Mouse (Mus musculus) skeletal muscle tissue, adult 2 months (tissue): Measurements from ENCODE around the gene Fars2.

Source experiments
- DNase-seq: peaks from one replicate; pipeline ENCODE4 v3.0.0-alpha.2; 2012; ENCODE audit warnings: low read depth, low spot score

Fars2 gene

DNA sequence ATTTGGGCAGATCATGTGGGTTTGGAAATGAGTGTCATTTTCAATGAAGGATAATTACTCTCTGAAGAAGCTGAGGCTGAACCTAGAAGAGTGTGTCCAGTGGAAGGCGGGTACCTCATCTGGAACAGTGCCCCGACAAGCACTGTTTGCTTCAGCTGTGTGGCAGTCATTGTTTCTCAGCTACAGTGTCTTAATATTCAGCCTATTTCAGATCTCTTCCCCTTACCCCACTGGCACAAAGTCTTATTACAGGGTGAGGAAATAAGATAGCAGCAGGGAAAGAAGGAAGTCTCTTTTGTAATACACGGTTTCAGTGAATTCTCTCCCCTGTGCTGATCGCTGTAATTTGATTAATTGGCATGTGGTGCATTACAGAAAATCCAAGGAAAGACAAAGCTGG is 101.1 kb downstream of the Fars2 start:
- DNase-seq = no peak

DNA sequence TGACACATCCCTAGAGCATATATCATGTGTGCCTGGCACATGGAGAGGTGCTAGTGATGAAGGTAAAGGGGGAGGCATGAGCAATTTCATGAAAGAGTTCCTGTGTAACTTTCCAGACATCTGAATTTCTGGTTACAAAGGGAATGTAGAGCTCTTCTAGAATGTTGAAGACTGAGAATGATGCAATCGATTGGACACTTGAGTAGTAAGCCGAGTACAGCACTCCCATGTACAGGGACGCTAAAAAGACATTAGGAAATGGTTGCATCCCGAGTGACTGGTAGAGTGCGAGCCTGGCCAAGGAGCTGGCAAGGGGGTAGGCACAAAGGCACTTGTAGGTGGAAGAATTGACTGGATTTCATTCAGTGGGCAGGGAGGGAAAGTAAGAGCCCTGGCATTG is 102.3 kb downstream of the Fars2 start:
- DNase-seq = no peak

DNA sequence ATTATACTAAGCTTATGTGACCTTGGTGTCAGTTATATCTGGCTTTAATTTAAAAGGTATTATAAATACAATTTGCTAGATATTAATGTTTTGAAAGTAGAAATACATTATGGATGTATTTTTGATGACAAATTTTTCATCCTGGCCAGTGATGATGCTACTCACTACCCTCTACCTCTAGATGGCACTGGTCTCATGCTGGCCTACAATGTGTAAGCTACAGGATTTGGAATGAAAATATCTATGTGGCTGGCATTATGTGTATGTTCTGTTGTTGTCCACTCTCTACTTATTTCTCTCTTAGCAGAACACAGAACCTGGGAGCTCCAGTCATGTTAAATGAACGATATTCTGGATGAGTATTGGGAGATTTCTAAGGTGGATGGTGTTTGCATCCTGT is 104.7 kb downstream of the Fars2 start:
- DNase-seq = no peak

DNA sequence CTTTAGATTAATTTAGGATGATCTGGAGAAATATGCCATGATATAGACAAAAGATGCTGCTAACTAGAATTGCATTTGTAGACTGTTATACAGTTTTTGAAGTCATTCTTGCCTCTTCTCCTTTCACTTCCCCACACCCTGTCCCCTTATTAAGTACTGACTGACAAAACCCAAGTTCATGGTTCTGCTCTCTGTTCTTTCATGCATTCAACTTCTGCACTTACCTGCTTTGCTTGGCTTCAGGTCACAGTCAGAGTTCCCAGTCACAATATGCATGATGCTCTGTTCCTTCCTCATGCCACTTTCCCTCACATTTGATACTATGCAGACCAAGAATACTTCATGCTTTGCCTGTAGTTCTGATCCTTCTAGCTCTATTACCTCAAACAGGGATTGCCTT is 105.5 kb downstream of the Fars2 start:
- DNase-seq = no peak

DNA sequence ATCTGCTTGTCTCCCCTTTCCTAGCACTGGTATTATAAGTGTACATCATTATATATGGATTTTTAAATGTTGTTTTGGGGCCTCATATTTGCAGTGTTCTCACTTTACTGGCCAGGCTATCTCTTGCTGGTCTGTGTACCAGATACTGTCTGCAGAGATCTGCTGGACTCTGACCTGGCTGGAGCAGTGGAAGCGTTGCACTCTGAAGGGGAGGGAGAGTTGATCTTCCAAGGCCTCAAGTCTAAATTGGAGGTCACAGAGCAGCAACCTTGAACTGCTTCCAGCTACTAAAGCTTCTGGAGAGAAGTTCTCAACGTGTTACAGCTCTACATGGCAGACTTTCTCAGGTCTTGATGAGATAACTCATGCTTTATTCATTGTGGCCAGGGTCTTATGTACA is 107.2 kb downstream of the Fars2 start:
- no peak for DNase-seq

DNA sequence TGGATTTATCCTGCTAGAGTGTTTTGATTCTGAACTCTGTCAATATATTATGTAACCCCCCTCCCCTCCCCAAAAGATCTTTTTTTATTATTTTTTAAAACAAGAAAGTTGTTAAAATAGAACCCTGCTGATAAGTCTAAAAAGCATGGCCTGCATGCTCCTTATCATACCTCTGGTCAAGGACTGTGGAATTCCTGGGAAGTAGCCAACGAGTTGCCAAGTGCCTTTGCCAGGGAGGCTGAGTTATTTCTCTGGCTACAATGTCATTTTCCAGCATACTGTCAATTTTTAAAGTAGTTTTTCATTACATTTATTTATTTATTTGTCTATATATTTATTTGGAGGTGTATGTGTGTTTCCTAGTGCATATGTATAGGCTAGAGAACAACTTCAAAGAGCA is 125.0 kb downstream of the Fars2 start:
- no peak for DNase-seq

DNA sequence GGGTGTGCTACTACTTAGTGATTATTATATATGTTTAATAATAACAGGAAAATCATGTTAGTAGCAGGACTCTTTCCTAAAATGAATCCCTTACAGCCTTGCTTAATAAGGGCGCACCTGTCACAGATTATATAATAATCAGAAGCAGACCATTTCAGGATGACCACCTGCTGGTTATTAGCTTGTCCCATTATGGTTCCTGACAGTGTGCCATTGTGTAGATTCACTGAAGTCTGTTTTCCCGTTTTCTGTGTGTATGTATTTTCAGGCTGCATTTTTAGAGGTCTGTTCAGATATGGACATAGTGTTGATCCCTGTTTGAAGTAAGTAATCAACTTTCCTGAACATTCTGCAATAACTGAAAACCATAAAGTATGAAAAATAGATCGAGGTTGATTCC is 136.7 kb downstream of the Fars2 start:
- DNase-seq = no peak

DNA sequence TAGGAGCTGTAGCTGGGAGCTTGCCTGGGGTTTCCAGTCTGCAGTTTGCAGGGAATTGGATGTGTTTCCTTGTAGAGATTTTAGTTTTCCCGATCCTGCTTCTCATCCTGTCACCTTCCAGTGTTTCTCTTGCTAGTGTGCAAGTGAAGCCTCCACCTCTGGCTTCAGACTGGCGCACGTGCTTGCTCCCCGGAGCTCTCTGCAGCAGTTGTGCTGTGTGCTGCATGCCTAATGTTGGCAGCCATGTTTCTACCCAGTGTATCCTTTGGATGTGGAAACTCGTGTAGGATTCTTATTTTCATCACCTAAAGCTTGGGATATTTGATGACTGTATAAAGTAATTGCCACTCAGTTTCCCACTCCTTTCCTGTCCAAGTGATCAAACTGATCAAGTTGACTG is 140.0 kb downstream of the Fars2 start:
- DNase-seq = no peak

DNA sequence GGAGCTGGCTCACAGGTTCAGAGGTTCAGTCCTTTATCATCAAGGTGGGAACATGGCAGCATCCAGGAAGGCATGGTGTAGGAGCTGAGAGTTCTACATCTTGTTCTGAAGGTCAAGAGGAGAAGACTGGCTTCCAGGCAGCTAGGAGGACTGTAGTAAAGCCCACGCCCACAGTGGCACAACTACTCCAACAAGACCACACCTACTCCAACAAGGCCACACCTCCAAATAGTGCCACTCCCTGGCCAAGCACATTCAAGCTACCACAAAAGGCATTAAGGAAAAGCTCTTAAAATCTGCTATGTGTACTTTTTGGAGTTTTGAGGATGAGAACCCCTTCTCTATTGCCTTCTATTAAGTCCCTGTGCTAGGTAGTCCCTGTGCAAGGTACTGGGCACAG is 142.5 kb downstream of the Fars2 start:
- DNase-seq = no peak

DNA sequence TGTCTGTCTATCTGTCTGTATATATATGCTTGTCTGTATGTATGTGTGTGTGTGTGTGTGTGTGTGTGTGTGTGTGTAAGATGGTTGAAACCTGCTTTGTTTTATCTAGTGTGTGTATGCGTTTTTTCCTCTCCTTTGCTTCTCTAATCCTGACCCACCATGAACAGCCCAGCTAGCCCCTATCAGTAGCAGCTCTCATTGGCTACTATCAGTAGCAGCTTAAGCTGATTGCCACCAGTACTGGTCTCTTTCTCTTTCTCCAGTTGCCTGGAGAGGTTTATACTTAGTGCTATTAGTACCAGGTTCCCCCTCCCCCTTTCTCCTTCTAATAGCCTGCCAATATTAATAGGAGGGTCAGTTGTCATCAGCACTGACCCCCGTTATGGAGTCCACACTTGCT is 144.1 kb downstream of the Fars2 start:
- DNase-seq = no peak

DNA sequence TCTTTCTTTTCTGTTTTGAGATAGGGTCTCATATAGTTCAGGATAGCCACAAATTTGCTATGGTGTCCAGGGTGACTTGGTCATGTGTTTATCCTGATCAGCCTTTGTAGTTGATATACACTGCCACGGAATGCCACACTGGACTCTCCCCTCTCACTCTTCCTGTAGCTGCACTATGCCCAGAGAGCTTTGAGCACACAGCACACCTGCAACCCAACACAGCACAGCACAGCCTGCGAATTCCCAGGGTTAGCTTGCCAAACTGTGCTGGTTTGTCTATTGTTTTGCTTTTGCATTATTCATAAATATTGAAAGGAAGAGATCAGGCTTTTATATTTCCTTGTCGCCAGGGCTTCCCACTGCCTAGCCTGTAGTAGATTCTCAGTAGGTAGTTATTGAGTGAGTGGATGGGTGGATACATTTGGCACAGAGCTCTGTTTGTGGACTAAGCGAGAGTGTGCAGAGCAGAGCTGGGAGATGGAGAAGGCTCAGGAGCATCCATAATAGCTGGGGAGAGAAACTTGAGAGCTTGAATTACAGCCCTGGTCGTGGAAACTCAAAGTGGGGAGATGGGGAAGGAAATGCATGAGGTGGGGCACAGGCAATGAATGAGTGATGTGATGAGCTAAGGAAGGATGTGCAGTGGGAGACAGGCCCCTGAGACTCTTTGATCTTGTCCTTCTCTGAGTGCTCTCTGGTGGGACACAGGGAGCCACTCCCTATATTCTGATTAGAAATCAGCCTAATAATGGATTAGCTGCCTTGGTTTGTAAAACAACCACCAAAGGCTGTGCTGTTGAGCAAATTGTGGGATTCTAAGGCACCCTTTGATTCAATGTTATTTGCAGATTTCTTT is 146.3 kb downstream of the Fars2 start:
- DNase-seq = no peak

DNA sequence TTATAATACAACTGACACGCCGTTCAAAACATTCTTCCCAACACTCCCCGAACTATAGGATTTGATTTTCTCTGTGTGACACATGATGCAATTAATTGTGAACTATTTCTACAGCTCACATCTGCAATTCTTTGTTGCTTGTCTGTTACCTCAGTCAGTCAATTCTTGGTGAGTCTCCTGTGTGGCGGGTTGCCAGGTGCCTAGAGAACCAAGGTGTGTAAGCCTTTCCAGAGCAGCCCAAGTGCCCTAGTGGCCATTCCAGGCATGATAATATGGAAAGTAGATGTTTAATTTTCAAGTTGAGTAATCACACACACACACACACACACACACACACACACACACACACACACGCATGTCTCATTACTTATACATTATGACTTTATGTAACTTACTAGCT is 147.2 kb downstream of the Fars2 start:
- no peak for DNase-seq

DNA sequence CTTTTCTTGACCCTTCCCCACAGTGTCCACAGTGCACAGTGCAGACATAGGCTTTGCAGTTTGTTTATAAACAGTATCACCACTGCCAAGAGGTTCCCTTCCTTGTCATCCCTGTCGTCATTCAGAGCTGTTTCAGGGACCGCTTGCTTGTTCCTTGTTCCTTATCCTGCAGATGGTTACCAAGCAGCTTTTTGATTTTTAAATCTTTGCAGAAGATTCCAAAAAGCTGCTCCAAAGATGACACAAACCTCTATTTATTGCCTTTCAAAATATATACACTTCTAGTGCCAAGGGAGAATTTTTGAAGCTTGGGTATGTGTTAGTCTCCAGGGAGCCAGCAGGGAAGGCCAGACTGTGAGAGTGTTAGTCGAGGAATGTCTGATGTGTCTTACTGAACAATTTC is 148.1 kb downstream of the Fars2 start:
- no peak for DNase-seq

DNA sequence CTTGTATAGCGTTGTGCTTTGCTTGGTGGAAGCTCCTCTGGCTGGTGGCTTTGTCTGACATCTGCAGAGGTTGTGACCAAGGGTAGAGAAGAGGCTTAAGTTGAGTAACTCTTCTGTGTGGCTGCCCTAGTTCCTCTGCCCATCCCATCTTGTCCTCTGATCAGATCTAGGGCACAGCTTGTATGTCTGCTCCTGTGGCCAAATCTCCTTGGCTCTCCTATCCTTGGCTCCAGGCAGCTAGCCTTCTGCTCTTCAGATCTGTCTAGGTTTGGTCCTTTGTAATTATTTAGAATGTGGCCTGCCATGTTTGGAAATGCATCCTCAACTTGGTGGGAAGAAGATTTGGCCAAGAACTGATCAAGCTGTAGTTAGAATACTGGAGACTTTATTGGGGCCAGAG is 150.2 kb downstream of the Fars2 start:
- DNase-seq = no peak

DNA sequence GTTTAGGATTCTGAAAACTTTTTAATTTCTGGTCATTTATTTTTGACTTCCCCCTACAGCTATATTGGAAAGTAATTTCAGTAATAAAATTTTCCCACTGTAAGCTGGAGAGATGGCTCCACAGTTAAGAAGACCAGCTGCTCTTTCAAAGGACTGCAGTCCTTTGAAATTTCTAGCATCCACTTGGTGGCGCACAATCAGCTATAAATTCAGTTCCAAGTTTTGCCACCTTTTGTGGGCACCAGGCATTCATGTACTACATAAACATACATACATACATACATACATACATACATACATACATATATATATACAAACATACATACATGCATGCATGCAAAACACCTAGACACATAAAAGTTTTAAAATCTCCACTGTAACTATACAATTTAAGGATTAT is 153.7 kb downstream of the Fars2 start:
- no peak for DNase-seq

DNA sequence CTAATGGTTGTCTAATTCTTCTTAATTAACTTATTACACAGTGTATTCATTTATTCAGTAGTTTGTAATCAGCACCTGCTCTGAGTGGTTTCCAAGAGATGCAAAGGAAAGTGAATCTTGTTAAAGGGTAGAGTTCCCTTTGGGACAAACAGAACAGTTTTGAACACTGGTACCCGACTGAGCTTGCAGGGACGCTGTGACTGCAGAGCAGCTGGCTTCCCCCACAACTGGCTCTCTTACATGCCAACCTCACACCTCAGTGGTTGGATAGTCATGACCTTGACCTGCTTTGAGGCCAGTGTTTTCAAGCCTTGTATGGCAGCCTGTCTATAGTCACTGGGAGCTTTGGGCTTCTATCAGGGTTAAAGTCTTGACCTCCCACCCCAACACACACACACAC is 156.3 kb downstream of the Fars2 start:
- no peak for DNase-seq

DNA sequence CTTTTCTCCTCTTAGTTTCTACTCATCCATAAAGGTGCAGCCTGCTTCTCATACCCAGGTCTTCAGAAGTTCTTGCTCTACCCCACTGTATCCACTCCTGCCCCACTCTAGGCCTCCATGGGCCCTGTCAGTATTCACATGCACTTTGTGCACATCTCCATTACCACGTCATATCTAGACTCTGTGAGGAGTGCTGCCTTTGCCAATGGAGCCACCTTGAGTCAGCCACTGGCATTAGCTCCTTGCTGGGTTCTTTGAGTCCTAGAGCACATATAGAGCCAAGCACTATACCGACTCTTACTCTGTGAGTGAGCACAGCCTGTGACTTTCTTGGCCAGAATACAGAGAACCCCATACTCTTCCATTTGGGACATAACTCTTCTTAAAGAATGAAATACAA is 159.0 kb downstream of the Fars2 start:
- no peak for DNase-seq

DNA sequence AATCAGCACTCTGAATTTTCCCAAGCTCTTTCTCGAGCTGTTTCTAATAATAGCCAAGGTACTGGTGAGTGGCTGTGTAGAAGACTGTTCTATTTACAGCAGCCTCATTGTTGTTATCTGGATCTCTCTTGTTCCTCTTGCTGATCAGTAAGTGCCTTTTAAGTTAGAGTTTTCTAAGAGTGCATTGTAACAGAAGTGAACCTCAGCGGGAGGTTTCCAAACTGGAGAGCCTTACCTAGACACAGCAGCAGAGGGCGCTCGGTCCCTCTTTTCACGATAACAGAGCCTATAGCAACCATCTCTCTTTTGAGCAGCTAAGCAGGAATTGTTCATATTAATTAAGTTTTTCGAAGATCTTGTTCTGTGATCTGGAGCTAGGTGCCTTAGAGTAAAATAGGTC is 164.8 kb downstream of the Fars2 start:
- DNase-seq = peak; percentile 19

DNA sequence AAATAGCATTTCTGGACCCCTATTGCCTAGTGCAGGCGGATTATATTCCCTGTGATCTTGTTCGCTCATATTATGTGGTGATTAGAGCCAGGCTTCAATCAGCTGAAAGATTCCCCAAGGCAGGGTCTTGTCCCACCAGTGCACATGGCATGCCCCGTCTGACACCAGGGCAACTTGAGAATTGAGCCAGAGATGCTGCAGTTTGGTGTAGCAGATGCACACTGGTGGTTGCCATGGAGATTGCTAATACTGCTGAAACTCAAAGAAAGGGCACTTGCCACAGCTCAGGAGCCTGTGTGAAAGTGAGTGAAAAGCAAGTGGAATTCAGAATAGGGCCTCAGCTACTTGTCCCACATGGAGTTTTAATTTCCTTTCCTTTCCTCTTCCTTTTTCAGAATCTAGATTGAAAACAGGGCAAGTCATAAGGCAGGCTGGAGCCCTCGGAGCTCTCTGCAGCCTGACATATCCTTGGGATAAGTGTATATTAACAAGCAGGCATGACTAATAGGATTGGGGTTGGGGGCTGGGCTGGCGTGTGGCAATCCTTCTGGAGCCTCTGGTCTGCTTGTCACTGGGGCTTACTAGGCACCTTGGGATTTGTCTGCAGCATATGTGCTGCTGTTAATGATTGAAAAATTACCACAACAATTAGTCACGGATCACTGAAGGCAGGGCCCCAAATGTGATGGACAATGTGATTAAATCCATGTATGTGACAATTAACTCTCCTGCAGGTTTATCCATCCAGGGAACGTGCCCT is 165.8 kb downstream of the Fars2 start:
- no peak for DNase-seq

DNA sequence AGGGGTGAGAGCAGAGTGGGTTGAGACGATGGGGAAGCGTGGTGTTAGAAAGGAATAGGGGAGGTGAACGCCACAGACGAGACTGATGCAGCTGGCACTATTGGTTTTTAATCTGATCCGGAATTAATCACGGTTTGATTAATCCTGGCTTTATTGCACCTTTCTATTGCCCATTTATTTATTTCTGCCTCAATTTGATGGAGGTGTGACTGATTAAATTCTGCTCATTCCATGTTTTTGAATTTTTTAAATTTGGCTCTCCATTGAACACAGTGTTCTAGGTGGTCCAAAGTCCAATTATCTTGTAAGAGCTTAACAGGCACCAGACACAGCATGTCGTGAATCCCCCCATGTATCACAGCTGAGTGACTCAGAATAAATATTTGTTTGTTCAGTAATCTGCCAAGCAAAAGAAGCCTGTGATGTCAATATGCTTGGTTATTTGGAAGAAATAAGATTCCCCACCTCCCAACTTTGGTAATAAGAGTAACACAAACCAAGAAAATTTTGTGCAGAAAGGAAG is 166.4 kb downstream of the Fars2 start:
- DNase-seq = no peak

DNA sequence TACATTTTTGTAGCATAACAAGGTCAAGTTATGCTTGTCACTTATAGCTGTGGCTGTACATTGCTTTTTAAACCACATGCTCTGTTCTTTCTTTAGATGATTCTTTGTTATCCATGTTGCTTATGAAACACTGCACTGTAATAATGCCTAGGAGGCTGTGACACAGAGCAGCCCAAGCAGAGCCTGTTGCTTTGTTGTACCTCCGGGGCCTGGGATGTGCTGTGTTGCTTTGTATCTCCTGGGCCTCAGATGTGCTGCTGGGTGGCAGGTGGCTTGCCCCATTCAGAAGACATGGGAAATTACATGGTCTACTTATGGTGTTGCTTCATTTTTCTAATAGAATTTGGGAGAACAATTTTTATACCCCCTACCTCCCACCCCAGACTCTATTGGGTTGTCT is 166.9 kb downstream of the Fars2 start:
- no peak for DNase-seq

DNA sequence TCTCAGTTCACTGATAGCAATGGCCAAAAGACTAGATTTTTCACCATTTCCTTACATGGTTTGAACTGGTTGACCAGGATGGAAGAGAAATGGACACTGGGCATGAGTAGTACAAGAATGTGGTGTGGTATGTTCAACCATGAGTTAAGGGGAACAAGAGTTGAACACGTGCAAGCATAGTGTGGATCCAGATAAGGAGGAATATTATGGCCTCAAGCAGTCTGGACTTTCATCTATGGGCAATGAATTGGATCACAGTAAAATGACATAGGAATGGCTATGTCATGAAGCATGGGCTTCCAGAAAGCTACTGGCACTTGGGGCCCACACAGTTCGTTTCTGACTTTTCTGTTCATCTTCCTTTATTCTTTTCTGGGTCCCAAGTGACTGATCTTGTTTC is 168.0 kb downstream of the Fars2 start:
- no peak for DNase-seq

DNA sequence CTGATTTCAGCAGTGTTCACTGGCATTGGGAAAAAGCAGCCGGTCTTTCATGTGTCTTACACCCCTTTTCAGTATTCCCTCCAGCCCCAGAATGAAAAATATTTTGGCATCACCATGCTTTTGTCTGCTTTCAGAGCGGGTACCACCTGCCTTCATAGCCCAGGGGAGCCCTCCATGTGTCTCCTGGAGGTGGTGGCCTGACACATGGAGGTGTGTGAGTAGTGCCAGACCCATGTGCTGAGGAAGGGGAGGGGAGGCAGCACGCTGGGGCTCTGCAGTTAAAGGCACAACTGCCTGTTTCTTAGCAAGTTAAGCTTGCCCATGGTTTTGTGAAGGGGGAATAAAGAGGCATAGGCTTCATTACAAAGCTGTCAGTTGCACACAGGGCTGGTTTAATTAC is 176.3 kb downstream of the Fars2 start:
- DNase-seq = no peak
